Mouse (Mus musculus) embryonic fibroblast, embryonic 13.5 days (primary cell): Measurements from ENCODE around the gene Znhit2.

ENCODE experiments used
- CTCF ChIP-seq: IDR thresholded peaks from 2 replicates; pipeline ENCODE4 v1.5.1; 2011; ENCODE audit warnings: mild to moderate bottlenecking, control low read depth, low read length, moderate library complexity, borderline replicate concordance; ENCODE audit not compliant: insufficient read depth
- POLR2A ChIP-seq: IDR thresholded peaks from 2 replicates; pipeline ENCODE4 v1.6.1; 2011; ENCODE audit warnings: low read depth, mild to moderate bottlenecking, control low read depth, low read length, moderate library complexity

GRCm38 (mm10) chr19:6023059-6023458 lies 37.9 kb upstream of the Znhit2 start:
- no peak for TF ChIP-seq CTCF
- no peak for TF ChIP-seq POLR2A
